In genomic region chr17:50998216-50998615, GRCm38 (mm10) we compare ENCODE assay signal across 27 mouse cellular contexts.
"Had no signal": no experiment of that assay in that cellular context is flagged by ENCODE, and none has a peak within 500 bp of the region (broad histone marks: within the 10 kb centered on the region; RNA-seq: fewer than 3 reads in every experiment).

No protein-coding gene starts in this region.

- H3K4me3 ChIP-seq: kidney, embryonic 15.5 days; left cerebral cortex, adult 2 months; limb, embryonic 12.5 days; limb, embryonic 15.5 days; lung, embryonic 15.5 days; megakaryocyte, embryonic 14.5 days; midbrain, embryonic 10.5 days; midbrain, embryonic 13.5 days; myocyte; neural tube, embryonic 13.5 days; stomach, embryonic 15.5 days had no signal

- DNase-seq: kidney, adult 8-10 months; kidney, postnatal 10 days; kidney, postnatal 36 days; layer of hippocampus, postnatal 36 days; left cerebral cortex, postnatal 4 days; liver, postnatal 0 days; lung, postnatal 10 days; lung, postnatal 36 days; retina, postnatal 1 day; right cerebral cortex, postnatal 25 days; spleen, adult 18-20 months; thymus, adult 18-20 months; thymus, postnatal 36 days had no signal

- H3K9ac ChIP-seq: kidney, embryonic 15.5 days; limb, embryonic 12.5 days; limb, embryonic 15.5 days; liver, embryonic 14.5 days; liver, postnatal 0 days; lung, embryonic 15.5 days; midbrain, embryonic 13.5 days; neural tube, embryonic 13.5 days; stomach, embryonic 15.5 days had no signal

- H3K4me1 ChIP-seq: kidney, embryonic 15.5 days; limb, embryonic 12.5 days; limb, embryonic 15.5 days; lung, embryonic 15.5 days; midbrain, embryonic 10.5 days; midbrain, embryonic 13.5 days; neural tube, embryonic 13.5 days; stomach, embryonic 15.5 days had no signal

- H3K4me2 ChIP-seq: kidney, embryonic 15.5 days; limb, embryonic 12.5 days; limb, embryonic 15.5 days; liver, embryonic 11.5 days; lung, embryonic 15.5 days; midbrain, embryonic 13.5 days; neural tube, embryonic 13.5 days; stomach, embryonic 15.5 days had no signal

- H3K9me3 ChIP-seq: kidney, embryonic 15.5 days; limb, embryonic 15.5 days; lung, embryonic 15.5 days; megakaryocyte, embryonic 14.5 days; midbrain, embryonic 10.5 days; stomach, embryonic 15.5 days had no signal

- H3K36me3 ChIP-seq: limb, embryonic 12.5 days; limb, embryonic 15.5 days; lung, embryonic 15.5 days; neural tube, embryonic 13.5 days; stomach, embryonic 15.5 days had no signal

- H3K27me3 ChIP-seq: kidney, embryonic 15.5 days; limb, embryonic 12.5 days; limb, embryonic 15.5 days; lung, embryonic 15.5 days; megakaryocyte, embryonic 14.5 days; midbrain, embryonic 13.5 days; neural tube, embryonic 13.5 days; stomach, embryonic 15.5 days had no signal

- ATAC-seq: liver, postnatal 0 days; midbrain, embryonic 13.5 days; midbrain, embryonic 16.5 days had no signal

- H3K27ac ChIP-seq: kidney, embryonic 15.5 days; left cerebral cortex, adult 2 months; limb, embryonic 12.5 days; limb, embryonic 15.5 days; liver, embryonic 14.5 days; lung, embryonic 15.5 days; midbrain, embryonic 10.5 days; midbrain, embryonic 13.5 days; neural tube, embryonic 13.5 days; stomach, embryonic 15.5 days had no signal
